Mouse (Mus musculus) liver, adult 2 months (tissue): ENCODE data around the gene Rgs18. TPM values are rescaled to one million over a fixed set of nuclear protein-coding genes. Genes with fewer than 3 reads are reported as not detected.

ENCODE experiments used
- DNase-seq: peaks from one replicate; pipeline ENCODE4 v3.0.0-alpha.2; 2011; ENCODE audit warnings: low read depth, low spot score; ENCODE audit errors: extremely low read depth
- H3K27ac ChIP-seq: fragments of 200-500 bp; replicated peaks from 2 replicates; pipeline ENCODE4 v1.5.1; 2012; ENCODE audit warnings: low read depth, mild to moderate bottlenecking, control low read depth, inconsistent platforms, low read length; ENCODE audit not compliant: insufficient read depth
- H3K27me3 ChIP-seq: fragments of 200-500 bp; 2 replicates; pipeline ENCODE4 v1.6.1; 2012; ENCODE audit warnings: mild to moderate bottlenecking, moderate library complexity, low read length, inconsistent platforms; ENCODE audit not compliant: control insufficient read depth, insufficient read depth
- H3K36me3 ChIP-seq: fragments of 200-500 bp; 2 replicates; pipeline ENCODE4 v1.6.1; 2012; ENCODE audit warnings: low read length, inconsistent platforms; ENCODE audit not compliant: control insufficient read depth, insufficient read depth
- H3K4me1 ChIP-seq: fragments of 200-500 bp; 2 replicates; pipeline ENCODE4 v1.6.1; 2011; ENCODE audit warnings: low read length; ENCODE audit not compliant: control insufficient read depth, insufficient read depth
- H3K4me3 ChIP-seq: fragments of 200-500 bp; 2 replicates; pipeline ENCODE4 v1.5.1; 2011; ENCODE audit warnings: low read depth, mild to moderate bottlenecking, control low read depth, low read length, moderate library complexity; ENCODE audit not compliant: insufficient read depth
- H3K79me2 ChIP-seq: fragments of 200-500 bp; 2 replicates; pipeline ENCODE4 v1.6.1; 2012; ENCODE audit warnings: inconsistent platforms, mild to moderate bottlenecking, low read length, moderate library complexity; ENCODE audit not compliant: control insufficient read depth, insufficient read depth
- H3K9ac ChIP-seq: fragments of 200-500 bp; 2 replicates; pipeline ENCODE4 v1.6.1; 2012; ENCODE audit warnings: low read depth, mild to moderate bottlenecking, control low read depth, inconsistent platforms, low read length
- CTCF ChIP-seq: fragments of 200-500 bp; IDR thresholded peaks from 2 replicates; pipeline ENCODE4 v1.5.1; 2011; ENCODE audit warnings: low read depth, low read length, control low read depth
- POLR2A ChIP-seq: fragments of 200-500 bp; IDR thresholded peaks from 2 replicates; pipeline ENCODE4 v1.6.1; 2011; ENCODE audit warnings: low read length, control low read depth; ENCODE audit not compliant: insufficient read depth; ENCODE audit errors: extremely low read depth
- WGBS: fragments of 180-500 bp; shearing (Covaris S2); methylation state at CpG from one replicate; pipeline ENCODE4 v1.1.7; 2018; 5-methylcytosine and 5-hydroxymethylcytosine counted together
- polyA plus RNA-seq: library from polyadenylated mRNA; depleted of rRNA; stranded (reverse); fragments of >200 nt; gene quantifications from 2 replicates; pipeline ENCODE4 v1.2.3, GENCODE M21; 2012; rRNA removed
- total RNA-seq: library from RNA; depleted of rRNA; stranded (reverse); fragments of >200 nt; gene quantifications from 2 replicates; pipeline ENCODE4 v1.2.3, GENCODE M21; 2014; rRNA removed

The Rgs18 gene
- total and polyA plus RNA-seq, 2 experiments, result 0.18 TPM; not detected in 1

DNA sequence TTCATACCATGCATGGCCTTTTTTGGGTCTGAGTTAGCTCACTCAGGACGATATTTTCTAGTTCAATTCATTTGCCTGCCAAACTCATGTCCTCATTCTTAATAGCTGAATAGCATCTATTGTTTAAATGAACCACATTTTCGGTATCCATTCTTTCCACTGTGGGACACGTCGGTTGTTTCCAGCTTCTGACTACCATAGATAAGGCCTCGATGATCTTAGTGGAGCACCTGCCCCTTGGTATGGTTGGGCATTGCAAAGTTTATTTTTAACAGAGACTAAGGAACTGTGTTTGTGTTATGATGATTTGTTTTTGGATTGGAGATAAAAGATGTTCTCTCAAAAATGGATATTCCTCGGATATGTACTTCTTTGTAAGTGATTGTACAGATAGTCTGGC, 37.5 kb downstream of the Rgs18 start:
- no peak for DNase-seq
- no peak for TF ChIP-seq POLR2A
- TF ChIP-seq CTCF, result no peak
- H3K79me2 ChIP-seq, result no peaks in the 10 kb centered on the region
- H3K4me3 ChIP-seq, result no peak overlapping the region
- no peak overlapping the region for H3K27ac ChIP-seq
- H3K36me3 ChIP-seq, result no peaks in the 10 kb centered on the region
- no peaks in the 10 kb centered on the region for H3K27me3 ChIP-seq
- 82% methylated on average over 6 of the region's 6 CpGs for WGBS
- H3K9ac ChIP-seq, result no peak overlapping the region
- no peaks in the 10 kb centered on the region for H3K4me1 ChIP-seq

GRCm38 (mm10) chr1:144720736-144721135, 54.5 kb downstream of the Rgs18 start:
- no peaks in the 10 kb centered on the region for H3K27me3 ChIP-seq
- no peaks in the 10 kb centered on the region for H3K79me2 ChIP-seq
- 77% methylated on average over 4 of the region's 4 CpGs for WGBS
- H3K4me3 ChIP-seq, result no peak overlapping the region
- no peaks in the 10 kb centered on the region for H3K36me3 ChIP-seq
- H3K4me1 ChIP-seq, result no peaks in the 10 kb centered on the region
- TF ChIP-seq POLR2A (no peak), CTCF (no peak)
- H3K9ac ChIP-seq, result no peak overlapping the region
- no peak for DNase-seq
- H3K27ac ChIP-seq, result no peak overlapping the region

DNA sequence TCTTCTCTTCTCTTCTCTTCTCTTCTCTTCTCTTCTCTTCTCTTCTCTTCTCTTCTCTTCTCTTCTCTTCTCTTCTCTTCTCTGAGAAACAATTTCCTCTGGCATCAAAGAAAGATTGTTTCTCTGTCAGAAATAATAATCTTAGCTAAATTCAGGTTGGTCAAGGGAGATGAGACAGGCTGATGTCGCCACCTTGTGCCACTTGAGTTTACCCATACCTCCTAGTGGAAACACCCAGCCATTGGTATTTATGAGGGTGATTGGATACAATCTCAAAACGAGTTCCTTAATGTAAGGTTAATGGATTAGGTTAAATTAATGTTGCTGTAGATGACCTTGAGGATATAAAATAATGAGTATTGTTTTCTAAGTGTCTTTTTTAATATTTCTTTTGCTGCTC, 70.9 kb downstream of the Rgs18 start:
- Histone ChIP-seq H3K36me3 (no peaks in the 10 kb centered on the region), H3K79me2 (no peaks in the 10 kb centered on the region), H3K27ac (no peak overlapping the region), H3K27me3 (no peaks in the 10 kb centered on the region), H3K4me3 (no peak overlapping the region), H3K4me1 (no peaks in the 10 kb centered on the region), H3K9ac (no peak overlapping the region)
- WGBS, result 42% methylated on average over 2 of the region's 2 CpGs
- TF ChIP-seq CTCF (no peak), POLR2A (no peak)
- no peak for DNase-seq

Other genes starting within 250 kb of the Rgs18 start
- gene Rgs21, start 207.8 kb downstream of the Rgs18 start, total RNA-seq, result not detected in 2 replicates
- gene Rgs21, start 207.8 kb downstream of the Rgs18 start, polyA plus RNA-seq, result not detected in 2 replicates